Mouse (Mus musculus): ENCODE data around the gene Olfr38. TPM values are rescaled to one million over a fixed set of nuclear protein-coding genes. Genes with fewer than 3 reads are reported as not detected.

The Olfr38 gene
- polyA plus RNA-seq, 1 experiment = not detected

DNA sequence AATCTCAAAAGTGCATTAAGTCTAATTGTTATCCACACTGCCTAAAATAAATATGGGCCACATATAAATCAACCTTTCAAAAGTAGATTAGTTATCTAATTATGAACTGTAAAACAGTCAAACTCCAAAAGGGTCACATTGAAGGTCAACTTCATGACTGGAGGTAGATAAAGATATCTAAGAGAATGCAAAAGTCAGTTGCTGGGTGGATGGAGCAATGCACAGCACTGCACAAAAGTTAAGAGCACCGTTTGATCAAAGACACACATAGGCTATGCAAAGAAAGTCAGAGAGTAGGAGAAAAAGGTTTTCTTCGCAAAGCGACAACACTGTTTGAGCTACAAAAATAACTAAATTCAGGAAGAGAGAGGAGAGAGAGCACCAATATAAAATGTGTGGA lies 38.8 kb downstream of the Olfr38 start:
- no peaks in the 10 kb centered on the region for H3K79me3 ChIP-seq (ENCODE audit: low read depth)
- TF ChIP-seq CEBPB (IDR thresholded peaks at IDR 0.05; ENCODE audit: low read depth) (no peak), MYOG (IDR thresholded peaks at IDR 0.05; ENCODE audit: control insufficient read depth, extremely low read depth, insufficient read length) (no peak), FOSL1 (IDR thresholded peaks at IDR 0.05; ENCODE audit: insufficient read depth, low read length, poor library complexity, severe bottlenecking) (no peak)
- H3K27me3 ChIP-seq (ENCODE audit: control insufficient read depth, insufficient read depth, insufficient read length) = peaks cover 5% of the 10 kb centered on the region
- H3ac ChIP-seq (ENCODE audit: control insufficient read depth, insufficient read length, low read depth) = no peak overlapping the region
- no peak overlapping the region for H3K4me3 ChIP-seq (ENCODE audit: insufficient read depth, poor library complexity, severe bottlenecking)
- no peaks in the 10 kb centered on the region for H3K79me2 ChIP-seq (ENCODE audit: control insufficient read depth, insufficient read depth)
- H3K36me3 ChIP-seq (ENCODE audit: control insufficient read depth, insufficient read depth) = no peaks in the 10 kb centered on the region

DNA sequence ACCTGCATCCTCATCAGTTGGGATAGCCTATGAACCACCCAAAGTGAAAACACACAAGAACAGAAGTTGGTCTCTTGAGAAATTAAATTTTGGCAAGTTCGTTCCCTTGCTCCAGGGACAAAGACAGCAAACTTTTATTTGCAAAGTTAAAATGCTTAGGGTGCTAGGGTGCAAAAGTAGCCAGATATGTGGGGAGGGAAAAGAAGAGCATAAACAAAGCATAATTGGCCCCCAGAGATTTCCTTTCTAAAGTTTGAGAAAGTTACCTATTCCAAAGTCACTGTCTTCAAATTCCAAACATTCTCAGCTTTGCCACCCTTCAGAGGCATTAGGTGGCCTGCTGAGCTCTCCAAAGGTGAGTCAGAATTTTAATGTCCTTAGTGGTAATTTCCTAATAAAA lies 55.4 kb downstream of the Olfr38 start, which contains the start of gene Olfr450:
Gene Olfr450 (plus strand): TSS at position 301 of the 400 bp plus-strand sequence.
- Histone ChIP-seq H3K27me3 (ENCODE audit: control insufficient read depth, insufficient read depth, insufficient read length) (no peaks in the 10 kb centered on the region), H3K79me2 (ENCODE audit: control insufficient read depth, insufficient read depth) (no peaks in the 10 kb centered on the region), H3K4me3 (ENCODE audit: insufficient read depth, poor library complexity, severe bottlenecking) (no peak within 1 kb of the TSS), H3K79me3 (ENCODE audit: low read depth) (no peaks in the 10 kb centered on the region), H3ac (ENCODE audit: control insufficient read depth, insufficient read length, low read depth) (no peak within 1 kb of the TSS), H3K36me3 (ENCODE audit: control insufficient read depth, insufficient read depth) (no peaks in the 10 kb centered on the region)
- TF ChIP-seq FOSL1 (IDR thresholded peaks at IDR 0.05; ENCODE audit: insufficient read depth, low read length, poor library complexity, severe bottlenecking) (no peak), MYOD1 (IDR thresholded peaks at IDR 0.05; ENCODE audit: control insufficient read depth, insufficient read length, low read depth) (no peak), CEBPB (IDR thresholded peaks at IDR 0.05; ENCODE audit: low read depth) (no peak), CTCF (IDR thresholded peaks at IDR 0.05; ENCODE audit: control insufficient read depth, insufficient read depth, insufficient read length) (no peak), MAX (IDR thresholded peaks at IDR 0.05) (no peak), MYOG (IDR thresholded peaks at IDR 0.05; ENCODE audit: control insufficient read depth, extremely low read depth, insufficient read length) (no peak)

Other genes starting within 250 kb of the Olfr38 start
- 0.01 TPM for gene Olfr455, start 208.8 kb upstream of the Olfr38 start, polyA plus RNA-seq (2012; fragmentation: generic; extraction: Trizol)
- not detected for gene Tcaf3, start 158.7 kb upstream of the Olfr38 start, polyA plus RNA-seq (2012; fragmentation: generic; extraction: Trizol)
- 4.3 TPM for gene Tcaf2, start 111.2 kb upstream of the Olfr38 start, polyA plus RNA-seq (2012; fragmentation: generic; extraction: Trizol)
- gene Tcaf1, start 46.3 kb upstream of the Olfr38 start, polyA plus RNA-seq (2012; fragmentation: generic; extraction: Trizol) = 19.3 TPM
- not detected for gene Olfr453, start 17.0 kb upstream of the Olfr38 start, polyA plus RNA-seq (2012; fragmentation: generic; extraction: Trizol)
- gene Olfr452, start 28.7 kb downstream of the Olfr38 start, polyA plus RNA-seq (2012; fragmentation: generic; extraction: Trizol) = not detected
- gene Olfr450, start 55.5 kb downstream of the Olfr38 start, polyA plus RNA-seq (2012; fragmentation: generic; extraction: Trizol) = not detected
- gene Olfr449, start 78.0 kb downstream of the Olfr38 start, polyA plus RNA-seq (2012; fragmentation: generic; extraction: Trizol) = not detected
- gene Olfr448, start 134.0 kb downstream of the Olfr38 start, polyA plus RNA-seq (2012; fragmentation: generic; extraction: Trizol) = not detected
- gene Olfr447, start 152.5 kb downstream of the Olfr38 start, polyA plus RNA-seq (2012; fragmentation: generic; extraction: Trizol) = not detected
- not detected for gene Olfr446, start 165.0 kb downstream of the Olfr38 start, polyA plus RNA-seq (2012; fragmentation: generic; extraction: Trizol)
- not detected for gene Olfr444, start 192.7 kb downstream of the Olfr38 start, polyA plus RNA-seq (2012; fragmentation: generic; extraction: Trizol)

Data from C2C12 (cell line).